Mouse (Mus musculus) c-Kit-positive CD71-negative TER-119-negative erythroid progenitor cells, embryonic 14.5 days (primary cell): ENCODE measurements around the gene Gucy2e.

Experiments used
- DNase-seq: peaks from one replicate; pipeline ENCODE4 v3.0.0-alpha.2; 2013; ENCODE audit warnings: low read depth

The Gucy2e gene

DNA sequence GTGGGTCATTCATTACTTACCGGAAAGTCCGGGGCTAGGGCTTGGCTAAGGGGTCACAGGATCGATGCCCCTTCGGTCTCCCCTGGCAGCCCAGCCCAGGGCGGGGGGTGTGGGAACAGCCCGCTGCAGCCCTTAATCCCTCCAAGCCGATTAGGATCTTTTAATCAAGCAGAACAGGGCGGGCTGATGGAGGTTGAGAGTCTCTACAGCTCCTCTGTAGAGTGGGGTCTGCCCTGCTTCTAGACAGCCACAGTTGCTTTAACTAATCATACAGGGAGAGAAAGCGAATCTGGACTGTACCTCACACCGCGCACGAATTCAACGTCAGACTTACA lies at the start of gene Gucy2e:
TSS of gene Gucy2e (minus strand) at position 111 of the 335 bp plus-strand sequence.
- no peak for DNase-seq

DNA sequence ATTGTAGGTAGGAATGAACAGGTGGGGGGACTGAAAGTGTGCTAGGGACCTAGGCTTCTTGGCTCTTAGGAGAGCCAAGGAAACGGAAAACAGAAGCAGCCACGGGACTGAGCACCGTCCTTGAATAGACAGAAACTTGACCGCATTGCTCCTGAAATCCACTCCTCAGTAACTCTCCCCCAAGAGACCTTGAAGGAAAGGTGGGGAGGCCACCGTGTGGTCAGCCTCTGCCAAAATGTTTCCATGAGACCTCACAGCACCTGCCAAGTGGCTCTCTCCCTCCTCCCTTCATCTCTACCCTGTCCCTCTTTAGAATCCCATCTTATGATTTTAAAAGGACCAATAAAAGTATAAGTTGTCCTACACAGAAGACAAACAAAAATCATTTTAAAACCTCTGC lies 40.4 kb upstream of the Gucy2e start:
- no peak for DNase-seq

DNA sequence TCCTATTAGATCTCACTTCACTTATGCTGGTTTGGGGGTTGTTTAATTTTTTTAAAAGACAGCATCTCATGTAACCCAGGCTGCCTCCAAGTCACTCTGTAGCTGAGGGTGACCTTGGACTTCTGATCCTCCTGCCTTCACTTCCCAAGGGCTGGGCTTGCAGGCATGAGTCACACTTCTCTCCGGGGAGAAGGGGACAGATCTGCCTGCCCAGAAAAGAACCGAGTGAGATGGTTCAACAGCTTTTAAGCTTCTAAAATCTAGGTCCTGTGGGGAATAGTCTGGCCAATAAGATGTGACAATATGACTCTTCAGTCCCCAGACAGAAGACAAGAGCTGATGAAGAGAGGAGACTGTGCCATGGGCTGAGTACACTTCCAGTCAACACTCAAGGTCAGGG lies 39.2 kb upstream of the Gucy2e start:
- no peak for DNase-seq

DNA sequence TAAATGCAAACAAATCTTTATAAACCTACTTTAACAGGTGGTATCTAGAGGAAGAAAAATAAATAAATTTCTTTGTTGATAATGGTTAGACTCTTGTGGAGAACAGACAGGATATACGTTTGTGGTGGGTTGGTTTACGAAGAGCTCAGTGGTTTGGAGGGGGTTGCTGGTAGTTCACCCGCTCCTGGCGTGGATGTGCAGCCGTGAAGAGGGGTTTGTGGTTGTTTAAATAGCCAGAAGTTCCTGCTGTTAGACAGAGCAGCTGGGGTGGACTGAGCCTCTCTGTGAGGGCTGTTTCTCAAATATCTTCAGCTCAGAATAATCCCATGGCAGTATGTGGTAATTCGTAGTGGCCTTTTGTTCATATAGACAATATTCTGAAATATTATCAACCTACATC lies 38.8 kb upstream of the Gucy2e start:
- DNase-seq: no peak

DNA sequence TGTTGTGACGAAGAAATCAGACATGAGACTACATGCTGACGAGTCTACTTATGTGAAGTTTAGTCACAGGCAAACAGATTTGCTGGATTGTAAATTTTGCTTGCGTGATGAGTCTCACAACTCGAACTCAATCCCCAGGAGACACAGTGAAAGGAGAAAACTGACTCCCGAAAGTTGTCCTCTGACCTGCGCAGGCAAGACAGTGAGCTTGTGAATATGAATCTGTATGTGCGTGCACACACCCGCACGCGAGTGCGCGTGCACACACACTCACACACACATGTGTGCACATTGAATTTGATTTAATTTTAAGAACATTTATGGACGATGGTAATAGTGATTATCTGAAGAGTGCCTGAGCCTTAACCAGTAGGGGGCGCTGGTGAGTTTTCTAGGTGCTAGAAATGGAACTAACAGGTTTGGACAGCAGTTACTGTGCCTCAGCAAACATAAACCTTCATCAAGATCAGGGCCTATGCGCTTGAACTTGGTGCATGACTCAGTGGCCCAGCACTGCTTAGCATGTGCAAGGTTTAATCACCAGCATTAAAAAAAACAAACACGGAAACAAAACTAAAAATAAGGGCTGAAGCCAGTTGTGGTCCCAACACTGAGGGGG lies 35.4 kb upstream of the Gucy2e start:
- DNase-seq: peak; percentile 87

DNA sequence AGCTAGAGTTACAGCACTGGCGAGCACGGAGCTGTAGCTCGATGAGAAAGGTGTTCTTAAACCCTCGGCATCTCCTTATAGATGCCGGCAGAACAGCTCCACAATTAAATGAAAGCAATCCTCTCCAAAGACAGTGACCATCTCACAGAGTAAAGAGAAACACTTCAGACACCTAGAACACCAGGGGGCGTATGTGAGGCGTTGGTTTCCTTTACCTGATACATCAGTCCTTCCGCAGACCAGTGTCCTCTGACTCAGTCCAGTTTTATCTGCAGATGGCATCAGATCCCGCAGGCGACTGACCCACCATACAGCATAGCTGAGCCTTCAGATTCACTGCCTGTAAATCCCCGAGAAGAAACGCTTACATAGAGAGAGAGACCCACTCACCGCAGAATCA lies 32.7 kb upstream of the Gucy2e start:
- DNase-seq: peak; percentile 71

DNA sequence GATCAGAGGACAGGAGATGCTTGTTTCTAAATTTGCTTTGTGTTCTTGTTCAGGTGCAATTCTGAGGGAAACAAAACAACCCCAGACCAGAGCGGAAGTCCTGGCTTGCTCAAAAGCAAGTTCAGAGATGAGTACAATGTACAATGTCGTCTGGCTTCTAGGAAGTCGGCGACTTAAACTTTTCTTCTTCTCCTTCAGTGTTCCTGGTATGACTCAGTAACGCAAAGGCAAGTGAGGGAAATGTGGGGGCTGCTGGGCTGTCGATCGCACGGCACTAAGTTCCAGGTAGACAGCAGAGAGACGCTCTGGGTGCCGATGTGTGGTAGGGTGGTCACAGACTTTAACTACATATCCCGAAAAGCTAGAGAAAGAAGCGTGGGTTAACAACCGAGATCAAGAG lies 31.3 kb upstream of the Gucy2e start:
- no peak for DNase-seq

DNA sequence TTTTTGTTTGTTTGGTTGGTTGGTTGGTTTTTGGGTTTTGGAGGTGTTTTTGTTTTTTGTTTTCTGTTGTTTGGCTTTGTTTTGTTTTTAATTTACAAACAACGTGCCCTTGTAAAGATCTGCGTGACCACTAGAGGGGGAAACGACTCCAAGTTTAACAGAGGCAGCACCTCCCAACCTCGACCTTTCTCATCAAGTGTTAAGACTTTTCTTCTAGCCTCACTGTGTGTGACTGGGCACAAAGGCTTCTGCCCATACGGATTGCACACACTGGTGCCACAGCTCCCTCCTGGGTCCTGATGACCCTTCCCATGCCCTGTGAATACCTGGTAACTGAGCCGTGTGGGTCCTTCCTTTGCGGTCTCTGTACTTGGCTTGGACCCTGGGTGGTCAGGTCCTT lies 30.5 kb upstream of the Gucy2e start:
- peak; percentile 30 for DNase-seq

DNA sequence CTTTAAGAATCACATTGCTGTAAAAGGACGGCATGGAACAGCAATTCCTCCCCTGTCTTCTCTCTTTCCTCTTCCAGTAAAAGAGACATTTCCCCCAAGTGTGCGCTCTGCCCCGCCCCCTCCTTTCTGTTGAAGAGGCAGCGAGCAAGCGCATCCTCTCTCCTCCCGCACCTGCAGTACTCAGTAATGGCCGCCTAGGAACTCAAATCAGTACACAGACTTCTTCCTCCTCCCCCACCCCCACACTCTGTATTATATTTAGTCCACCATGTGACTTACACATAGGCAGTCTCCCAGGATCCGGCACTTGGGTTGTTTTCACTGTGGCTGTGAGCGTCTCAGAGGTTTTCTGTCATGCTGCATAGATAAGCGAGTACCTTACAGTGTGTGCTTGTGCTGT lies 29.4 kb upstream of the Gucy2e start:
- peak; percentile 24 for DNase-seq

DNA sequence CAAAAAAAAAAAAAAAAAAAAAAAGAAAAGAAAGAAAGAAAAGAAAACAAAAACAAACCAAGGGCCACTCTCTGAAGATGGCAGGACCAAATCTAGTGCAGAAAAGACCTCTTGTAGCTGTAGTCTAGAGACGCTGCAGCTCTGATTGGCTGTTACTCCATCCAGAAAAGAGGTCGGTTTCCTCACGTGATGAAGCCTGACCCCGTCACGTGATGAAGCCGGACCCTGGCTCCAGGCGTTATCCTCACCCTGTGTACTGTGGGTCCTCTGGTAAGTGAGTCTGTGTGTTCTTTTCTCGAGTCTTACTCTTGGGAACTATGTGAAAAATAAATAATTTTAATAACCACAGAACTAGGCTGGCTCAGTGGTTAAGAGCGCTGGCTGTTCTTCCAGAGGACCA lies 28.6 kb upstream of the Gucy2e start:
- no peak for DNase-seq

DNA sequence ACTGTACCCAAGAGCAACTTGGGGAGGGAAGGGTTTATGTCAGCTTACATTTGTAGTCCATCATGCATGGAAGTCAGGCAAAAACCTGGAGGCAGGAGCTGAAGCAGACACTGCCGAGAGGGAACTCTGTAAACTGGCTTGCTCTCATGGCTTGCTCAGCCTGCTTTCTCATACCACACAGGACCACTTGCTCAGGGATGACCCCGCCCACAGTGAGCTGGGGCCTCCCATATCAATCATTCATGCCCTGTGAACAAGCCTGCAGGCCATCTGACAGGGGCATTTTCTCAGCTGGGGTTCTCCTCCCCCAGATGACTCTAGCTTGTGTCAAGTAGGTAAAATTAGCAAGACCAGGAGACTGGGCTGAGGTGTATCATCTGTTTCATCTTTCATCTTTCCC lies 27.4 kb upstream of the Gucy2e start:
- no peak for DNase-seq

DNA sequence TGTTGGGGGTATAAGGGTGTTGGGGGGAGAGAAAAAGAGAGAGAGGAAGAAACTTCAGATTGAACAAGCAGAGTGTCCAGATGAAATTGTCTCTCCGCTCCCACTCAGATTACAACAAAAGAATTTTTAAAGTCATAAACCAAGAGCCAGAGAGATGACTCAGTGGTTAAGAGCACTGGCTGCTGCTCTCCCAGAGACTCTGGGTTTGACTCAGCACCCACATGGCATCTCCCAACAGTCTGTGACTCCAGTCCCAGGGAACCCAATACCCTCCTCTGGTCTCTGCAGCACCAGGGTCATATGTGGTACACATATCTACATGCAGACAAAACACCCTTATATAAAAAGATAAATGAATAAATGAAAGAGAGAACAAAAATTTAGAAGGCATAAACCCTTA lies 23.3 kb upstream of the Gucy2e start:
- no peak for DNase-seq

DNA sequence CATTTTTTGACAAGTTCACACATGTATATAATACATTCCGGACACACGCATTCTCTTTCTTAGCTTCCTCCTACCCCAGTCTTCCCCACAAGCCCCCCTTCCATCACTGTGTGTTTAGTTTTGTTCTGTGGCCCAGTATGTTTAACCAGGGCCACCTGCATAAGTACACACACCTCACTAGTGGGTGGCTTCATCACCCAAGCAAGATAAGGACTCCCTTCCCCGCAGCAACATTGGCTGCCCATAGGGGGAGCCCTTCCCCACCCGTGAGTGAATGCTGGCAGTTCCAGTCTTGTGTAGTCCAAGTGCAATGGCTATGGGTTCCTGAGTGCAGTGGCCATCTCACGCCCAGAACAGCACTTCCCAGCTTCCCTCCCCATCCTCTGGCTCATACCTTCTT lies 21.5 kb upstream of the Gucy2e start:
- peak; percentile 49 for DNase-seq

DNA sequence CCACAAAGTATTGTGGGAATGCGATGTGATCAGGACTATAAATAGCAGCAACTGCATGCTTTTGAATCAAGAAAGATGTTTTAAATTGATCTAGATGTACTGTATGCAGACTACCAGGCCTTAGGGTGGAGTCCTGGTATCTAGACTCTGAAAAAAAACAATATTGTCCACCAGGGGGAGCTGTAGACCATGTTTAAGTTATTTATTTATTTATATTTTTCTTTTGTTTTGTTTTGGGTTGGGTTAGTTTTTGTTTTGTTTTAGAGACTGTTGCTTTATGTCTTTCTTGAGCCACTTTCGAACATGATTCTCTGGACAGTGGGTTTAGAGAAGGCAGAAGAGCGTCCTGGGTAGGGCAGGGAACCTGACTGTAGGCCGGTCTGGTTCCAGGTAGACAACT lies 21.0 kb upstream of the Gucy2e start:
- DNase-seq: peak; percentile 65

DNA sequence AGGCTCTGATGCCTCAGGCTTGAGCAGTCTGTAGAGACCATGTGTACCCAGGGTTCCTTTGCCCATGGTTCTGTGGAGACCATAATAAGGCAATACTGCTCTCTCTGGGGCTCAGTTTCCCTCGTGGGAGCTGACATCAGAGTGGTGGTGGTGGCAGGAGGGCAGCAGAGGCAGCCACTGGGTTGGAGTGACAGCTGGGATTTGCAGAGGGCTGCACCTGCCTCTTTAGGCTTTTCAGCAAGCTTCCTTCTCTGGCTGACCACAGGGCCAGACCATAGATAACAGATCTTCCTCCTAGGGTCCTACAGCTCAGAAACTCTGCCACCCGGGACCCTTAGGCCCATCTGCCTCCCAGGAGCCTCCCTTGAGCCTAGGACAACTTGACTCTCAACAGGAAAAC lies 20.2 kb upstream of the Gucy2e start:
- DNase-seq: no peak

DNA sequence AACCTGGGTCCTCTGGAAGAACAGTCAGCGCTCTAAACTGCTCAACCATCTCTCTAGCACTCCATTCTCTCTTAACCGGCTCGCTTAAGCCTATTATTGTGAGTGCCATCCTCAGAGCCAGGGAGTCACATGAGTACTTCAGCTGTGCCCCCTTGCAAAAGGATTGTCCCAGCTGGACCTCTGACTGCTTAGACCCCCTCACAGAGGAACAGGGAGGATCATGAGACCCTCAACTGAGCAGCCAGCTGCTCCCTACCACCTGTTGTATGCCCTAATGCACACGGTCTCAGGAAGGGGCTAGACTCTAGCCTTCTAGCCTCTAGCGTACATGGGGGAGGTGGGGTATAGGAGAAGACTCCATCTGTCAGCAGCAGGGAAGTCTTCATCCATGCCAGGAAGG lies 18.0 kb upstream of the Gucy2e start:
- no peak for DNase-seq

DNA sequence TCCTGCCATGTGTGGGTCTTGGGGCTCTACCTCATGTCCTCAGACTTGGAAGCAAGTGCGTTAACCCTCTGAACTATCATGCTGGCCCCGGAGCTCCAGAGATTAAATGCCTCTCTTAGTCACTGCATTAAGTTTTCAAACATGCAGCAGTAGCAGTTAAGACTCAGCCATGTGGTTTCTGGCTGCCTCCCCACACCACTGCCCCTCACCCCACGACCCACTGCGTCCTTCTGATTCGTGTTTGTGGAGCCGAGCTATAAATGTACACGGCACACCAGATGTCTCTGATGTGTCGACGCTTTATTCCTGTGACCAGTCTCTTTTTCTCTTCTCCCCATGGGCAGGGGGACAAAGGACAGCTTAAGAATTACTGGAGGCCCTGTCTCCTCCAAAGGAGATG lies 16.3 kb upstream of the Gucy2e start:
- DNase-seq: no peak

DNA sequence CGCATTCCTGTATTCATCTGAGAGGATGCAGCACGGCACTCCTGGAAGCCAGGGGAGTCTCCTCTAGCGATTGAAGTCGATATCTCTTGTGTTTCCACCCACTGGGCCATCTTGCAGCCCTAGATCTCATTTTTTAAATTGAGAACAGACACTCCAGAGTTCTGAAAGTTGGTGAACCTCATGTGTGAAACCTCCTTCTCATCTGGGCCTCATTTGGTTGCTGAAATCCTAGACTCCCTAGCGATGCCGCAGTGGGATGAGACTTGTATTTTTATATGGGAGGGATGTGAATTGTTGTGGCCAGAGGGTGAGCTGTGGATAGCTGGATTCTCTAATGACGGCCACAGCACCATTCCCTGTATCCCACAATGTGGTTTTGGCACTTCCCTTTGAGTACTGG lies 15.1 kb upstream of the Gucy2e start:
- no peak for DNase-seq

DNA sequence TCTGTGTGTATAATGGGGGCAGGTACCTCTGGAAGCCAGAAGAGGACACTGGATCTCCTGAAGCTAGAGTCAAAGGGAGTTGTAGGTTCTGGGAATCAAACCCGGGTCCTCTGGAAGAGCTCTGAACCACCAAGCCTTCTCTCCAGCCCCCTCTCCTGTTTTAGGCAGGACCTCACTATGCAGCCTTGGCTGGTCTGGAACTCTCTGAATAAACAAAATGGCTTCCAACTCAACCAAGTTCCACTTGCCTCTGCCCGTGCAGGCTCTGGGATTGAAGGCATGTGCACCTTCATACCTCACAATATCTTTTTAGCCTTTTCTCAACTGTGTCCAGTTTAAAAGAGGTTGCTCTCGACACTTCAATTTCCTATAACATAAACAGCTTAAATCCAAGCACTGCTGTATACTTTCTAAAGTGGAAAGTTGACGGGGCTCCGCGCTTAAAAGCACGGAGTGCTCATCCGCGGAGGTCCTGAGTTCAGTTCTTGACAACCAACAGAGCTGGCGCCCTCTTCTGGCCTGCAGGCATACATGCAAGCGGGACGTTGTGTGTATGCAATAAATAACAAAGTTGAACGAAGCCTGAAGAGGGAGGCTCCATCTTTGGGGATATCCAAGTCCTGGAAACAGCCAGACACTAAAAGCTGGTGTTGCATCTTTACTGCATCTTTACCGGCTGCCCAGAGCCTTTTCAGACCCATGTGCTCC lies 14.5 kb upstream of the Gucy2e start:
- DNase-seq: no peak

DNA sequence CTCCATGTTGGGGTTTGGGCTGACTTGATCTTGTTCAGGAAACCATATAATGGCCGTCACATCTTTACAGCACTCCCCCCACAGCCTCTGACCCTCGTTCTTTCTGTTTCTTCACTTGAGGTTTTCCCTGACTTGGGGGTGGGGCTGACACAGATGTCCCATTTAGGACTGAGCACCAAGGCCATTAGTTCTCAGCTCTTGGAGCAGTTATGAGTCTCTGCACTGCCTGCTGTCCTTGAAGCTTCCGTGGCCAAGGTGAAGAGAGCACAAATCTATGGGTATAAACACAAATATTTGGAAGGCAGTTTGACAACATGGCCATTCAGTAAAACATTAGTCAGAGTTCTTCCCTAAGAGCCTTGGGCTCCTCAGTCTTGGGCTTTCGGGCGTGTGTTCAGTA lies 13.3 kb upstream of the Gucy2e start:
- DNase-seq: no peak

DNA sequence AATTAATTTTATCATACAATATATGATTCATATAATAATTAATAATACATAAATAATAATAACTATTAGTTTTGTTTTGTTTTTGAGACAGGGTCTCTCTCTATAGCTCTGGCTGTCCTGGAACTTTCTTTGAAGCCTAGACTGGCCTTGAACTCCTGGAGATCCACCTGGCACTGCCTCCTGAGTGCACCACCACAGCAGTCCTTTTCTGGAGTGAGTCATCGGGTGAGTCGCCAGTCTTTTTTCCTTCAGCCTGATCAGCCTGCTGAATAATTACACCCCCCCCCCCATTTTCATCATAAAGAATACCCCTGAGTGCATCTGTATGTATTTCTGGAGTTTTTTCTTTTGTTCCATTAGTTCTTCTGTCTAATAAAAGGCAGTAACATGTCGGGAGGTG lies 12.3 kb upstream of the Gucy2e start:
- no peak for DNase-seq

DNA sequence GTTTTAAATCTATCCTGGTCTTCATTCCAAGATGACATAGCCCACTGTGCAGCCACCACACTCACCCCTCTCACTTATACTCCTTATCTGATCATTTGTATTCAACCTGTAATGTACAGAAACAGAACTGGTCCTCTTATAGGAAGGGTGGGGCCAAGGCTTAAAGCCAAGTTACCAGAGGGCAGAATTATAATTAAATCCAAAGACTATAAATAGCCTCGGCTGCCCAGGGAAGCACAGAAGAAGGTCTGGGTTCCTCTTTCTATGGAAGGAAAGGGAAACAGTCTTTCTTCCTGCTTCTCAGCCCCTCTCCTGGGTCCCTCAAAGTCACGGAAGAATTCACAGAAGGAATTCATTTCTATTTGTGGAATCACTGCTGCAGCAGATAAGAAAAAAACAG lies 8.8 kb upstream of the Gucy2e start:
- DNase-seq: no peak

DNA sequence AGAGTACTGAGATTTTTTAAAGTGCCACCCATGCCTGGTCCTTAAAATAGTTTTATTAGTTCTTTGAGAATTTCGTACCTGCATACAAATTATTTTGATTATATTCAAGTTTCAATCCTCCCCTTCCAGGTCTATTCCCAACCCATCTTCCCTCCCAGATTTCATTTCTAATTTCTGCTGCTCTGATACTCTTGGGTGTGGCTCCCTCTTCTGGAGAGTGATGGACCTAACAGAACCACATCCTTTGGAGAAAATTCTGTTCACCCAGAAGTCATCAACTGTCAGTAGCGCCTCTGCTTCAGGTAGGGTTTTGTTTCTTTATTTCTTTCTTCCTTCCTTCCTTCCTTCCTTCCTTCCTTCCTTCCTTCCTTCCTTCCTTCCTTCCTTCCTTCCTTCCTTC lies 8.1 kb upstream of the Gucy2e start:
- no peak for DNase-seq
